In genomic region chr11:102010140-102010539, GRCm38 (mm10) we compare ENCODE assay signal across 10 mouse cellular contexts. TPM values are rescaled to one million over a fixed set of nuclear protein-coding genes. Genes with fewer than 3 reads are reported as not detected.
A peak's percentile ranks its signal among the peaks of the same experiment; 100 is the strongest.
DNase-seq lines count a peak whose midpoint lies in the region; ATAC-seq and TF ChIP-seq lines count a peak whose summit lies in the region.
"Had no signal": no experiment of that assay in that cellular context is flagged by ENCODE, and none has a peak within 500 bp of the region (broad histone marks: within the 10 kb centered on the region; RNA-seq: fewer than 3 reads in every experiment).

No protein-coding gene starts in this region.

- peaks cover 81% of the 10 kb centered on the region for H3K36me3 ChIP-seq in forebrain, embryonic 14.5 days (ENCODE audit: control insufficient read depth, insufficient read depth, low read length)
- H3K36me3 ChIP-seq in limb, embryonic 14.5 days (ENCODE audit: control insufficient read depth, insufficient read depth, low read length): peaks cover 16% of the 10 kb centered on the region

- H3K4me3 ChIP-seq in forebrain, embryonic 14.5 days (ENCODE audit: low read depth, low read length): no peak overlapping the region
- H3K4me3 ChIP-seq in limb, embryonic 14.5 days (replicated peaks; ENCODE audit: low read length): no peak overlapping the region

- peak overlapping the region; percentile 91 for H3K27ac ChIP-seq in forebrain, embryonic 14.5 days (ENCODE audit: low read depth, low read length)
- no peak overlapping the region for H3K27ac ChIP-seq in limb, embryonic 14.5 days (replicated peaks; ENCODE audit: low read depth, low read length)

- WGBS in forebrain, embryonic 14.5 days: 14% methylated on average over 13 of the region's 13 CpGs
- 24% methylated on average over 13 of the region's 13 CpGs for WGBS in limb, embryonic 14.5 days

- no peaks in the 10 kb centered on the region for H3K27me3 ChIP-seq in forebrain, embryonic 14.5 days (replicated peaks; ENCODE audit: control insufficient read depth, insufficient read depth, low read length)
- no peaks in the 10 kb centered on the region for H3K27me3 ChIP-seq in limb, embryonic 14.5 days (ENCODE audit: control insufficient read depth, insufficient read depth, low read length)

- no peaks in the 10 kb centered on the region for H3K9me3 ChIP-seq in forebrain, embryonic 14.5 days (replicated peaks; ENCODE audit: control insufficient read depth, low read length)
- H3K9me3 ChIP-seq in limb, embryonic 14.5 days (ENCODE audit: control insufficient read depth, low read length): no peaks in the 10 kb centered on the region

- DNase-seq in Muller cell, postnatal 12 days (ENCODE audit: inconsistent ontology term): peak; percentile 19
- peak; percentile 75 for DNase-seq in cerebellum, adult 11 months
- peak; percentile 90 for DNase-seq in forebrain, embryonic 14.5 days (ENCODE audit: low spot score)
- DNase-seq in limb, embryonic 14.5 days (ENCODE audit: low spot score): no peak
- DNase-seq in B cell, adult 2 months: no peak
- no peak for DNase-seq in kidney, postnatal 25 days
- DNase-seq in adrenal gland, postnatal 4 days (ENCODE audit: low spot score in 2 of 2): no peak

- peak; percentile 95 for ATAC-seq in forebrain, embryonic 14.5 days
- peak; percentile 34; the same call in 1 of the 2 replicates for ATAC-seq in limb, embryonic 14.5 days (ENCODE audit: low FRiP score, low read depth)

- TF ChIP-seq POLR2A in limb, embryonic 14.5 days (IDR thresholded peaks at IDR 0.05; ENCODE audit: borderline replicate concordance, extremely low read depth, insufficient read depth, insufficient read length): no peak

- H3K4me1 ChIP-seq in forebrain, embryonic 14.5 days (ENCODE audit: control insufficient read depth, insufficient read depth, low read length): peaks cover 14% of the 10 kb centered on the region
- no peaks in the 10 kb centered on the region for H3K4me1 ChIP-seq in limb, embryonic 14.5 days (ENCODE audit: control insufficient read depth, insufficient read depth, low read length)

- H3K9ac ChIP-seq in forebrain, embryonic 14.5 days (ENCODE audit: low read length): no peak overlapping the region
- H3K9ac ChIP-seq in limb, embryonic 14.5 days (ENCODE audit: low read depth, low read length, severe bottlenecking): 0 out of 2 replicates have a peak overlapping the region, but pooled peaks have one; percentile 0

- no peak overlapping the region for H3K4me2 ChIP-seq in forebrain, embryonic 14.5 days (ENCODE audit: low read length)
- no peak overlapping the region for H3K4me2 ChIP-seq in limb, embryonic 14.5 days (replicated peaks; ENCODE audit: low read depth, low read length, severe bottlenecking)

RNA-seq across cellular contexts. Expression of gene Mpp3, which starts 18.1 kb away (rescaled TPM):
- polyA plus RNA-seq in forebrain, embryonic 14.5 days (2014; fragmentation: Nextera tagmentation; extraction: Ambion mirVana): 34.2 and 39.6 TPM in 2 replicates
- 15.7 and 17.8 TPM in 2 replicates for polyA plus RNA-seq in limb, embryonic 14.5 days (2012; rRNA removed)
- polyA plus RNA-seq in limb, embryonic 14.5 days (2014; fragmentation: Nextera tagmentation; extraction: Ambion mirVana): 4.9 and 5.2 TPM in 2 replicates
- total RNA-seq in adrenal gland, postnatal 4 days (2021): 10 to 100 TPM; 19.2 to 24.4 TPM

RNA-seq across cellular contexts. Expression of gene Dusp3, which starts 23.3 kb away (rescaled TPM):
- polyA plus RNA-seq in forebrain, embryonic 14.5 days (2014; fragmentation: Nextera tagmentation; extraction: Ambion mirVana): 10.4 and 12.2 TPM in 2 replicates
- 20.1 and 21.1 TPM in 2 replicates for polyA plus RNA-seq in limb, embryonic 14.5 days (2012; rRNA removed)
- polyA plus RNA-seq in limb, embryonic 14.5 days (2014; fragmentation: Nextera tagmentation; extraction: Ambion mirVana): 23.4 and 23.6 TPM in 2 replicates
- total RNA-seq in adrenal gland, postnatal 4 days (2021): 10 to 100 TPM; 62.2 to 71.6 TPM

RNA-seq across cellular contexts. Expression of gene Cfap97d1, which starts 26.1 kb away (rescaled TPM):
- polyA plus RNA-seq in forebrain, embryonic 14.5 days (2014; fragmentation: Nextera tagmentation; extraction: Ambion mirVana): not detected in 2 replicates
- polyA plus RNA-seq in limb, embryonic 14.5 days (2012; rRNA removed): not detected in 2 replicates
- polyA plus RNA-seq in limb, embryonic 14.5 days (2014; fragmentation: Nextera tagmentation; extraction: Ambion mirVana): not detected in 2 replicates
- total RNA-seq in adrenal gland, postnatal 4 days (2021): not detected
- total RNA-seq: layer of hippocampus, postnatal 14 days; MEL had no signal
- polyA plus RNA-seq: small intestine, adult 2 months had no signal

RNA-seq across cellular contexts. Expression of gene Cd300lg, which starts 31.2 kb away (rescaled TPM):
- 0.23 TPM in 1 of 2 replicates, not detected in the other for polyA plus RNA-seq in forebrain, embryonic 14.5 days (2014; fragmentation: Nextera tagmentation; extraction: Ambion mirVana)
- polyA plus RNA-seq in limb, embryonic 14.5 days (2012; rRNA removed): 1.0 and 2.1 TPM in 2 replicates
- polyA plus RNA-seq in limb, embryonic 14.5 days (2014; fragmentation: Nextera tagmentation; extraction: Ambion mirVana): 0.81 and 0.87 TPM in 2 replicates
- 10 to 100 TPM; 10.7 to 15.6 TPM for total RNA-seq in adrenal gland, postnatal 4 days (2021)

RNA-seq across cellular contexts. Expression of gene Sost, which starts 43.3 kb away (rescaled TPM):
- not detected in 2 replicates for polyA plus RNA-seq in forebrain, embryonic 14.5 days (2014; fragmentation: Nextera tagmentation; extraction: Ambion mirVana)
- polyA plus RNA-seq in limb, embryonic 14.5 days (2012; rRNA removed): 0.82 and 0.88 TPM in 2 replicates
- polyA plus RNA-seq in limb, embryonic 14.5 days (2014; fragmentation: Nextera tagmentation; extraction: Ambion mirVana): not detected in 2 replicates
- total RNA-seq in adrenal gland, postnatal 4 days (2021): under 1 TPM; 0.20 to 0.25 TPM
- total RNA-seq: layer of hippocampus, postnatal 14 days; MEL had no signal
- polyA plus RNA-seq: small intestine, adult 2 months had no signal

Comparison
In these comparisons a context has a peak if more than half of its experiments do, and no peak if none do; other contexts are left out.
1. DNase-seq: peak in Muller cell, postnatal 12 days (single experiment), cerebellum, adult 11 months (single experiment) and forebrain, embryonic 14.5 days (single experiment); none in limb, embryonic 14.5 days (single experiment), B cell, adult 2 months (0 of 2), kidney, postnatal 25 days (0 of 2) and adrenal gland, postnatal 4 days (0 of 2).